ENCODE assay signal across 7 mouse cellular contexts in the genomic region with DNA sequence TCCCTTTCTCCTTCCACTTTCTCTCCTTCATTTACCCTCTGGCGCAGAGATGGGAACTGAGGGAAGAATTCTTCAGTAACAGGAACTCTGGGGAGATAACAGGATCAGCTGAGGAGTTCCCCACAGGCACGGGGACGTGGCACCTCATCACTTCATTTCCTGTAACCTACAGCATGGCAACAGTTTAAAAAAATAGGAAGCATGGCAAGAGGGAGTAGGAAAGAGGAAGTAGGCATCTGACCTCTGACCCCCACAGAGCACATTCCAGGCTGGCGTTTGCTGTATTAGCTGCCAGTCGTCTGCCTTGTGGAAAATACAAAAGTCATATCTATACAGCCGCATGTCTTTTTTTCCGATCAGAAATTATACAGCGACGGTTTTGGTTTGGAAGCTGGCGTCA.
DNase-seq lines count a peak whose midpoint lies in the region; ATAC-seq and TF ChIP-seq lines count a peak whose summit lies in the region.

No protein-coding gene starts in this region.

- WGBS in liver, embryonic 11.5 days: 24% methylated on average over 10 of the region's 10 CpGs

- H3K4me2 ChIP-seq in liver, embryonic 11.5 days: peak overlapping the region; percentile 48

- peak overlapping the region; percentile 72 for H3K27ac ChIP-seq in left cerebral cortex, adult 2 months
- H3K27ac ChIP-seq in liver, embryonic 11.5 days (ENCODE audit: low read depth, low read length): peak overlapping the region; percentile 67; the same call in 1 of the 2 replicates

- no peak for ATAC-seq in liver, embryonic 11.5 days (replicated peaks; ENCODE audit: low FRiP score)

- no peaks in the 10 kb centered on the region for H3K9me3 ChIP-seq in liver, embryonic 11.5 days (ENCODE audit: control insufficient read depth, low read length)

- intact Hi-C loops in left cerebral cortex, adult 2 months (cut with DNase I): no loop called here
- intact Hi-C loops in left cerebral cortex, postnatal 10 days (cut with DNase I): no loop called here

- H3K4me1 ChIP-seq in liver, embryonic 11.5 days (replicated peaks; ENCODE audit: control insufficient read depth, insufficient read depth, low read length): peaks cover 58% of the 10 kb centered on the region

- TF ChIP-seq CTCF in left cerebral cortex, adult 2 months (IDR thresholded peaks at IDR 0.05): no peak

- no peak overlapping the region for H3K4me3 ChIP-seq in left cerebral cortex, adult 2 months
- H3K4me3 ChIP-seq in liver, embryonic 11.5 days (ENCODE audit: low read depth, low read length): 0 out of 2 replicates have a peak overlapping the region, but pooled peaks have one; percentile 10

- H3K9ac ChIP-seq in liver, embryonic 11.5 days (ENCODE audit: low read depth, low read length): peak overlapping the region; percentile 47; the same call in 1 of the 2 replicates

- H3K27me3 ChIP-seq in liver, embryonic 11.5 days (replicated peaks; ENCODE audit: control insufficient read depth, insufficient read depth, low read length): no peaks in the 10 kb centered on the region

- DNase-seq in left cerebral cortex, adult 2 months (ENCODE audit: extremely low spot score in 1 of 2, low spot score in 2 of 2): no peak
- no peak for DNase-seq in left cerebral cortex, postnatal 10 days (ENCODE audit: extremely low spot score in 1 of 2, low spot score in 2 of 2)
- peak; percentile 35 for DNase-seq in embryo, embryonic 11 days
- DNase-seq in liver, embryonic 11.5 days (ENCODE audit: low spot score): peak; percentile 37
- DNase-seq in monocyte, adult 2 months (ENCODE audit: low read depth in 1 of 2, low spot score in 2 of 2): peak; percentile 28 to 46
- DNase-seq in cerebellum, adult 9-11 months: no peak
- DNase-seq in left cerebral cortex, adult 9 months (ENCODE audit: low spot score in 2 of 2): no peak

- no peaks in the 10 kb centered on the region for H3K36me3 ChIP-seq in liver, embryonic 11.5 days (ENCODE audit: control insufficient read depth, insufficient read depth, low read length)

Comparison
In these comparisons a context has a peak if more than half of its experiments do, and no peak if none do; other contexts are left out.
1. DNase-seq: peak in embryo, embryonic 11 days (single experiment), liver, embryonic 11.5 days (single experiment) and monocyte, adult 2 months (2 of 2); none in left cerebral cortex, adult 2 months (0 of 2), left cerebral cortex, postnatal 10 days (0 of 2), cerebellum, adult 9-11 months (single experiment) and left cerebral cortex, adult 9 months (0 of 2).